12 mouse cellular contexts compared by ENCODE assay signal in the genomic region with DNA sequence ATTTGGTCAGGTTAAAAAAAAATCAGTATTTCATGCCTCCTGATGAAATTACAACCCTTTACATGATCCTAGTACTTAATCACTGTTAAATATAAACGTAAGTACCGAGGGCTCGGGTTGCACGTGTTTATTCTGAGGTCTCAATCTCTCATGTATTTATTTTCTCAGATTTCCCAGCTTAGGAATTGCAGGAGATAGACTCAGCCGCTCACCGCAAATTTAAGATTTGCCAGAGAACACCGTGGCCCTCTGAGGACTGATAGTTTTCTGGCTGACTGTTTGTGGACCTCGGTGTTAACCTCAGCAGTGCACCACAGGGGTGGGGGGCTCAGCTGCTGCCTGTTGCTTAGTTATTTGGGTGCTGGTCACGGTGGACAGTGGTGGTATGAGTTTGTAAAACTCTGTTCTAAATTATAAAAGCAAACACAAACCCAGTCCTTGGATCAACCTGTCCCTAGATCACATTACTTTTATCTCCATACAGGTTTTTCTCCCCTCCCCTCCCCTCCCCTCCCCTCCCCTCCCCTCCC.
"Had no signal": no experiment of that assay in that cellular context is flagged by ENCODE, and none has a peak within 500 bp of the region (broad histone marks: within the 10 kb centered on the region; RNA-seq: fewer than 3 reads in every experiment).

No protein-coding gene starts in this region.

- H3K9ac ChIP-seq: liver, embryonic 15.5 days; stomach, embryonic 15.5 days had no signal

- ATAC-seq: lung, postnatal 0 days had no signal

- H3K9me3 ChIP-seq: liver, embryonic 15.5 days; neural tube, embryonic 13.5 days; stomach, embryonic 15.5 days had no signal

- H3K36me3 ChIP-seq: liver, embryonic 15.5 days; neural tube, embryonic 13.5 days; stomach, embryonic 15.5 days had no signal

- H3K27me3 ChIP-seq: liver, embryonic 15.5 days; neural tube, embryonic 13.5 days; stomach, embryonic 15.5 days had no signal

- H3K4me1 ChIP-seq: liver, embryonic 15.5 days had no signal

- H3K27ac ChIP-seq: left cerebral cortex, adult 2 months; liver, embryonic 15.5 days; neural tube, embryonic 13.5 days; stomach, embryonic 15.5 days had no signal

- H3K4me3 ChIP-seq: left cerebral cortex, adult 2 months; liver, embryonic 15.5 days; myocyte had no signal

- DNase-seq: kidney, postnatal 14 days; lung, adult 2 months; lung, postnatal 36 days; right cerebral cortex, postnatal 14 days; thymus, adult 2 months; thymus, postnatal 25 days had no signal
